Mouse (Mus musculus): ENCODE results near the gene Atp9a.

DNA sequence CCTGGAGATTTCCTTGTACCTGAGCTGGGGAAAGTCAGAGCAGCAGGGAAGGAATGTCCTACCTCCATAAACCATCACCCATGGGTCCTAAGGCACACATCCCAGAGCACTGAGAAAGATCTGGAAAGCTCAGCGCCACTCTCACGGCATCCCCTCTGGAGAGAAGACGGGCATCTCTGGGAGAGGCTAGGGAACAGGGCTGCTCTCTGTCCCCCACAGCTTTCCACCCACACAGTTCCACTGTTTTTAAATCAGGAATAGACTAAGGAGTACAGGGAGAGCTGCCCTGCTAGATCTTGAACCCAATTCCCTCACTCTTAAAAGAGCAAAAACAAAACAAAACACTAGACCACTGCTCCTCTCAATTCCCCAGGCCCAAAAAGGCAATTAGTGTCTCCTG, 57.5 kb downstream of the Atp9a start:
- TF ChIP-seq CTCF (conservative IDR thresholded peaks at IDR 0.05; ENCODE audit: insufficient read depth, insufficient read length, low read depth, low read length) (no peak), POLR2A (IDR thresholded peaks at IDR 0.05; ENCODE audit: low read depth, low read length) (no peak)
